Mouse (Mus musculus) frontal cortex, adult (tissue): ENCODE measurements around the gene Fas.

Experiments used
- ATAC-seq: cut with Nextera tagmentation; 2 replicates; pipeline ENCODE4 v1.9.2; 2017; ENCODE audit warnings: mild to moderate bottlenecking, moderate library complexity, mixed read lengths; ENCODE audit not compliant: low TSS enrichment

Fas gene

GRCm38 (mm10) chr19:34369551-34369950, 79.1 kb downstream of the Fas start:
- no peak for ATAC-seq

DNA sequence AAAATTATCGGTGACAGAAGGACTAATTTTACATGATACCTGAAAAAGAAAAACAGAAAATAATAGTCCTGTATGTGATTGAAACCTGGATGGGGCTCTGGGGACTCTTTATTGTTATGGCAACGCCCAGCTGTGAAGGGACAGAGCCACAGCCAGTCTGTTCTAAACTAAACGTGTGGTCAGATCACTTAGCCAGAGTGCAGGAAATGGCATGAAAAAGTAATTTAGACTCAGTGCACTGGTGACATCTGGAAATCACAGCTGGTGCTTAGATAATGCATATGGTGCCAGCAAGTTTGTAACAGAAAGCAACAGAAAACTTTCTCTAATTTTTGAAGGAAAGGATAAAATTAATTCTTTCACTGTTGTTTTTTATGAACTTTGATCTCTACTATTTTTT, 79.9 kb downstream of the Fas start:
- no peak for ATAC-seq
